Mouse (Mus musculus): ENCODE data around the gene Ppp4r3a.

GRCm38 (mm10) chr12:101015165-101015560, 68.3 kb downstream of the Ppp4r3a start:
- no peak for TF ChIP-seq TBP (conservative IDR thresholded peaks at IDR 0.05; ENCODE audit: low read depth, low read length)
- no peak for TF ChIP-seq POLR2AphosphoS2 (IDR thresholded peaks at IDR 0.05; ENCODE audit: low read depth, low read length)
- TF ChIP-seq POLR2A (IDR thresholded peaks at IDR 0.05; ENCODE audit: low read depth, low read length) = no peak
